Mouse (Mus musculus) megakaryocyte progenitor cell, adult 5-6 weeks (primary cell): ENCODE measurements around the gene Akap9. TPM values are rescaled to one million over a fixed set of nuclear protein-coding genes. Genes with fewer than 3 reads are reported as not detected.
"Not testable (repeated sequence)": the region's sequence is repeated elsewhere in the genome, so short reads cannot be mapped to it uniquely, and the experiment has no call there.

Experiments used
- ATAC-seq: replicated peaks from 2 replicates; pipeline ENCODE4 v1.8.0; 2016; ENCODE audit warnings: mild to moderate bottlenecking, moderate TSS enrichment, inconsistent platforms; ENCODE audit not compliant: poor library complexity
- total RNA-seq, 2 experiments: library from RNA; stranded (forward) in 1 of 2; stranded (reverse) in 1 of 2; fragments of 157-497, 149-512 nt in 1 of 2; fragments of 200-1000 nt in 1 of 2; gene quantifications; 2 replicates each; pipeline versions ENCODE4 v1.2.3 to v1.2.4; 2015 to 2017

The Akap9 gene
- 46.3 and 53.6 TPM in 2 replicates for total RNA-seq (2015)
- total RNA-seq (2017): 41.9 and 64.1 TPM in 2 replicates

GRCm38 (mm10) chr5:3927801-3928689 lies at the start of gene Akap9:
Gene Akap9, plus strand, starts transcription at chr5:3928054.
- peak; percentile 66 for ATAC-seq

- not testable (repeated sequence) for ATAC-seq
Observed at GRCm38 (mm10) chr5:3886862-3887261, 41.0 kb upstream of the Akap9 start.

DNA sequence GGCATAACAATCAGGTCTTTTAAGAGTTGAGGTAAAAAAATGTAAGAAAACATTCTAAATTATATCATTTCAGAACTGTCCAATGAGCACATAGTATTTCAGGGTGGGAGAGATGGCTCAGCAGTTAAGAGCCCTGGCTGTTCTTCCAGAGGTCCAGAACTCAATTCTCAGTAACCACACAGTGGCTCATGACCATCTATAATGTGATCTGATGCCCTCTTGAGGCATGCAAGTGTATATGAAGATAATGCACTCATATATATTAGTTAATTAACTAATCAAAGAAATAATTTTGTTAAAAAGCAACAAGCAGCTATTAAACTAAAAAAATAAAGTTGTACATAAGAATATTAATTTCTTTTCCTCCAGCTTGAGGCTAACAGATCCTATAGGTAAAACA lies 38.7 kb upstream of the Akap9 start:
- ATAC-seq: no peak

GRCm38 (mm10) chr5:3893459-3894293 lies 34.2 kb upstream of the Akap9 start, which contains the start of gene Mterf1a:
Gene Mterf1a, minus strand, starts transcription at chr5:3893933.
- peak; percentile 99 for ATAC-seq

- ATAC-seq: not testable (repeated sequence)
Observed at GRCm38 (mm10) chr5:3894294-3894619, 33.6 kb upstream of the Akap9 start.

GRCm38 (mm10) chr5:3905471-3905870 lies 22.4 kb upstream of the Akap9 start:
- ATAC-seq: peak; percentile 99

- ATAC-seq: no peak
Observed at GRCm38 (mm10) chr5:3922350-3922749, 5.5 kb upstream of the Akap9 start.

GRCm38 (mm10) chr5:3926666-3927065 lies 1.2 kb upstream of the Akap9 start:
- ATAC-seq: peak; percentile 13; the same call in 1 of the 2 replicates

GRCm38 (mm10) chr5:3928690-3929046 lies 814 bp downstream of the Akap9 start:
- ATAC-seq: peak; percentile 73

DNA sequence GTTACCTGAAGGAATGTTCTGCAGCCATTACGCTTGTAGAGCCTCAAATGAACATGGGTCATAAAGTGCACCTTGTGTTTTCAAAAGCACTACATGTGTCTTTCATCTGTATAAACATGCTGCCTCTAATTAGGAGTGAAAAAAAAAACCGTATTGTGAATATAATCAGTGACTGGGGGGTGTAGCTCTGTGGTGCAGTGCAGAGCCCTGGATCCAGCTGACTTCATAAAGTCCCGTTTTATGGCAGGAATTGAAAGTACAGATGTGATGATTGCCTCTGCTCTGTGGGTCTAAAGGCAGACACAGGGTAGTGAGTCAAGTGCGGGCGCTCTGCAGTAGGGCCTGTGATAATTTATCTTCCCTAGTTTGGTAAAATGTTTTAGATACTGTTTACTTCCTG lies 2.9 kb downstream of the Akap9 start:
- ATAC-seq: no peak

DNA sequence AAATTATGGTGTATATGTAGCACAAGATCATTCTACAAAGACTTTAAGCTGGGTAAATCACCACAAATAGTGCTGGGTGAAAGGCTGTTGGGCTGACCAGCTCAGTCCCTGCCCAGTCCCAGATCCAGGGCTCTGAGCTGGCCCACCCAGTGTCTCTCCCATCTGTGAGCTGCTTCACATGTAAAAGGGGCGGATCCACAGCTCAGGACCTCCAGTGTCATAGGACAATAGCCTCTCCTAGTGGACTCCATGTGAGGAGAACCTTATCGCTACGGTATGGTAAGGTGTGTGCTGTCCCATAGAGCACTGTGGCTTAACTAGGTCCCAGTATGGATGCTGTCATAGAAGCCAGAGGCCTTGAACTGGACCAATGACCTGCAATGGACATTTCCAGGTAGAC lies 3.8 kb downstream of the Akap9 start:
- no peak for ATAC-seq

DNA sequence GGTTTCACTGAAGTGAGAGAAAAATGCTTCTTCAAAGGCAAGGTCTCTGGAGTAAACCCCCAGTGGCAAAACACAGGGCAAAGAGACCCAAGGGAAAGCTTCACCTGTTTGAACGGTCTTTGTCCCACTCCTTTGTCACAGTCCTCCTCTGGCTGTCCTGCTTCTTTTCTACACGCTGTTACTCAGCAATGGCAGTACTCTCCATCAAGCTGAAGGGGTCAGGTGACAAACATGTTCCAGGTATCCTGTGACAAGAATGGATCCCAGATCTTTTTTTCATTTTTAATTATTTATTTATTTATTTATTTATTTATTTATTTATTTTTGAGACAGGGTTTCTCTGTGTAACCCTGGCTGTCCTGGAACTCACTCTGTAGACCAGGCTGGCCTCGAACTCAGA lies 5.7 kb downstream of the Akap9 start:
- ATAC-seq: no peak

DNA sequence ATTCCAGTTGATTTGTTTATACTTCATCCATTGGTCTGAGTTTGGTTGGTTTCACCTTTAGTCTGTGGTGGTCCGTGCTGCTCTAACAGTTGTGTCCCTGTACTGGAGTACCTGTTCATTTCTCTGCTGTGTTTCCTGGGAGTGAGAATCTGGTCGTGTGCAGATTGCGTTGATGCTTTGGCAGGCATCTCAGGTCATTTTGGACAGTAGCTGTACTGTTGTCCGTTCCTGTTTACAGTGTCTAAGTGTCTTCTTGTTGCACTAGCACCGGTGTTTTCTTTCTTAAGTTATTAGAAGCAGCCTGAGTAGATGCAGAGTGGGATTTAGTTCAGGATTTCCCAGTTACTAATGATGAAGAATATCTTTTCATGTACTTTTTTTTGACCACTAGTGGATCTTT lies 7.4 kb downstream of the Akap9 start:
- no peak for ATAC-seq

- ATAC-seq: no peak
Observed at GRCm38 (mm10) chr5:3935778-3936554, 8.1 kb downstream of the Akap9 start.

DNA sequence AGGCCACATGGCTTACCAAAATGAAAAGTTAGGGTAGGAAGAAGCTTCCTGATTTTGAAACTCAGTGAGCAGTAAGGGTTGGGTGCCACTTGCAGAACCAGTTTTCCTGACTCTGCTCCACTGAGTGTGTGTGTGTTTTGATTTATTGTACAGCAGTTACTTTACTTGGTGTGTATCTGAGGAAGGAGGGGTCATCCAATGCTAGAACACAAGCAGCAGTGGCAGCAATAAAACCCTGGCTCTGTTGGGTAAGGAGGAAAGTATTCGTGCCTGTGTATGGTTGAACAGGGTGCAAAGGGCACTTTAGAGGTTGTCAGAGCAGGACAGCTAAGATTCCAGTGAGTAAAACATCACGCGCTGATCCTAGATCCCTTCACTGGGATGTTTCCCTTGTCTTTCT lies 11.1 kb downstream of the Akap9 start:
- ATAC-seq: 0 out of 2 replicates have a peak, but pooled peaks have one; percentile 6

DNA sequence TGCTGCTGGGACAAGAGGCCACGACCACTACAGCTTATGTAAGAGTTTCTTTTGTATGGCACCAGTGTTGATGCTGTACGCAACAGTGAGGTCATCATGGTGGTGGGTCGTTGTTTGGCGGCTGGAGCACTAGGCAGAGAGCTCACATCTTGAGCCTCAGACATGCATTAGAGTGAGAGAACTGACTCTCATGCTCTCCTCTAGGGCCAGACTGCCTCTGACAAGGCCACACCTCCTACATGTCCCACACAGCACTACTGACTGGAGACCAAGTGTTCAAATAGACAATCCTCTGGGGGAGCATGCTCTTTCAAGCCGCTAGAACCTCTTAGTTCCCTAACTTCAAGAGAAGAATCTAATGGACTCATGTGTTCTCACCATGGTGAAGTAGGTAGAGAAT lies 11.5 kb downstream of the Akap9 start:
- ATAC-seq: no peak

- ATAC-seq: no peak
Observed at GRCm38 (mm10) chr5:3941240-3941639, 13.4 kb downstream of the Akap9 start.

DNA sequence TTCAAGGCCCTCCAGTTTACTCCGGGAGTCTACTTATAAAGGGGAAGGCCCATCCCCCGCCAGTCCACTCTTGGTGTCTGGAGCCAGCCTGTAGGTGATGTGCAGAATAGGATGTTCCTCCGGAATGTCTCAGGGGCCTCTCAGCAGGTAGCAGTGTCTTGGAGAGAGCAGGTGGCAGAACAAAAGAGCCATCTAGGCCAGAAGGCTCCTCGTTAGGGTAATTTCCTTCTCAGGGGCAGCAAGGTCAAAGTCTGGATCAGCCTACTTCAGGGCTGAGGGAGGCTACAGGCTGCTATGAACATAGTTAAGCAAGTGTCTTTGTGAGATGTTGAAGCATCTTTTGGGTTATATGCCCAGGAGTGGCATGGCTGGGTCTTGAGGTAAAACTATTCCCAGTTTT lies 15.3 kb downstream of the Akap9 start:
- ATAC-seq: not testable (repeated sequence)

GRCm38 (mm10) chr5:3952498-3952897 lies 24.6 kb downstream of the Akap9 start:
- ATAC-seq: no peak

GRCm38 (mm10) chr5:3954541-3954940 lies 26.7 kb downstream of the Akap9 start:
- no peak for ATAC-seq

DNA sequence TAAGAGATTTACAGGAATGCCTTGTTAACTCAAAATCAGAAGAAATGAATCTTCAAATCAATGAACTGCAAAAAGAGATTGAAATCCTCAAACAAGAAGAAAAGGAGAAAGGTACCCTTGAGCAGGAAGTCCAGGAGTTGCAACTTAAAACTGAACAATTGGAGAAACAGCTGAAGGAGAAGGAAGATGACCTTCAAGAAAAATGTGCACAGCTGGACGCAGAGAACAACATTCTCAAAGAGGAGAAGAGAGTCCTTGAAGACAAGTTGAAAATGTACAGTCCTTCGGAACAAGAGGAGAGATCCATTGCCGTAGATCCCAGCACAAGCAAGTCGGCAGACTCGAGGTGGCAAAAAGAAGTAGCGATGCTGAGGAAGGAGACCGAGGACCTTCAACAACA lies 33.4 kb downstream of the Akap9 start:
- ATAC-seq: no peak
